ENCODE assay signal across 16 mouse cellular contexts in genomic region chr1:22631991-22632390, GRCm38 (mm10).
DNase-seq lines count a peak whose midpoint lies in the region.
"Had no signal": no experiment of that assay in that cellular context is flagged by ENCODE, and none has a peak within 500 bp of the region (broad histone marks: within the 10 kb centered on the region; RNA-seq: fewer than 3 reads in every experiment).

No protein-coding gene starts in this region.

- peak; percentile 18 for DNase-seq in left cerebral cortex, postnatal 4 days
- DNase-seq in left cerebral cortex, adult 8-10 months (ENCODE audit: low spot score in 2 of 2), result no peak
- peak; percentile 92 for DNase-seq in cerebellum, adult 11-12 months
- DNase-seq in cerebellum, adult 9-10 months, result peak; percentile 95
- peak; percentile 70 to 77 for DNase-seq in cerebellum, postnatal 36 days
- DNase-seq in heart, postnatal 10 days, result no peak
- DNase-seq in ovary, postnatal 10 days (ENCODE audit: low spot score), result no peak
- DNase-seq: adrenal gland, postnatal 25 days; gastrocnemius, adult 2 months; heart, postnatal 14 days; kidney, adult 2 months; kidney, postnatal 4 days; layer of hippocampus, postnatal 36 days; lung, embryonic 14.5 days; lung, postnatal 14 days; right cerebral cortex, postnatal 25 days had no signal

- intact Hi-C loops in left cerebral cortex, postnatal 4 days (cut with DNase I), result no loop called here
- intact Hi-C loops in heart, postnatal 10 days (cut with DNase I), result no loop called here

Comparison
In these comparisons a context has a peak if more than half of its experiments do, and no peak if none do; other contexts are left out.
1. DNase-seq: peak in left cerebral cortex, postnatal 4 days (single experiment), cerebellum, adult 11-12 months (single experiment), cerebellum, adult 9-10 months (single experiment) and cerebellum, postnatal 36 days (2 of 2); none in left cerebral cortex, adult 8-10 months (0 of 2), heart, postnatal 10 days (0 of 2) and ovary, postnatal 10 days (single experiment).